18 mouse cellular contexts compared by ENCODE assay signal in genomic region chr4:133820166-133820565, GRCm38 (mm10).
DNase-seq lines count a peak whose midpoint lies in the region; ATAC-seq and TF ChIP-seq lines count a peak whose summit lies in the region.
"Had no signal": no experiment of that assay in that cellular context is flagged by ENCODE, and none has a peak within 500 bp of the region (broad histone marks: within the 10 kb centered on the region; RNA-seq: fewer than 3 reads in every experiment).

No protein-coding gene starts in this region.

- no peak for TF ChIP-seq POLR2A in lung, adult 2 months (IDR thresholded peaks at IDR 0.05; ENCODE audit: borderline replicate concordance, extremely low read depth, low read depth, low read length)

- no peak overlapping the region for H3K9ac ChIP-seq in embryonic facial prominence, embryonic 15.5 days
- H3K9ac ChIP-seq in stomach, embryonic 16.5 days (ENCODE audit: low read length) = no peak overlapping the region; the same call in 1 of the 2 replicates
- no peak overlapping the region for H3K9ac ChIP-seq in midbrain, postnatal 0 days (replicated peaks; ENCODE audit: low read length, poor library complexity, severe bottlenecking)
- H3K9ac ChIP-seq: forebrain, postnatal 0 days; heart, embryonic 15.5 days; hindbrain, embryonic 13.5 days; lung, embryonic 15.5 days had no signal

- 37% methylated on average over 4 of the region's 4 CpGs for WGBS in lung, adult 2 months
- 29% methylated on average over 4 of the region's 4 CpGs for WGBS in embryonic facial prominence, embryonic 15.5 days
- 34% methylated on average over 4 of the region's 4 CpGs for WGBS in stomach, embryonic 16.5 days
- 34% methylated on average over 4 of the region's 4 CpGs for WGBS in midbrain, postnatal 0 days

- H3K4me3 ChIP-seq in gastrocnemius, adult 2 months = peak overlapping the region; percentile 52
- no peak overlapping the region for H3K4me3 ChIP-seq in lung, adult 2 months (replicated peaks; ENCODE audit: extremely low read depth, low read depth, low read length)
- H3K4me3 ChIP-seq in embryonic facial prominence, embryonic 15.5 days (replicated peaks) = no peak overlapping the region
- no peak overlapping the region for H3K4me3 ChIP-seq in stomach, embryonic 16.5 days (replicated peaks; ENCODE audit: low read length)
- H3K4me3 ChIP-seq in midbrain, postnatal 0 days (ENCODE audit: low read depth, low read length) = no peak overlapping the region
- H3K4me3 ChIP-seq: erythroblast, embryonic 14.5 days; heart, embryonic 15.5 days; hindbrain, embryonic 13.5 days; left cerebral cortex, adult 2 months; lung, embryonic 15.5 days; midbrain, embryonic 10.5 days had no signal

- ATAC-seq in embryonic facial prominence, embryonic 15.5 days (ENCODE audit: insufficient number of reproducible peaks, low FRiP score, low TSS enrichment, low read depth) = no peak
- no peak for ATAC-seq in stomach, embryonic 16.5 days (ENCODE audit: insufficient read depth, low FRiP score)
- ATAC-seq in midbrain, postnatal 0 days (ENCODE audit: low FRiP score) = no peak
- ATAC-seq: forebrain, postnatal 0 days had no signal

- H3K4me2 ChIP-seq in embryonic facial prominence, embryonic 15.5 days (replicated peaks) = peak overlapping the region; percentile 10; the same call in 1 of the 2 replicates
- no peak overlapping the region for H3K4me2 ChIP-seq in stomach, embryonic 16.5 days (ENCODE audit: low read depth, low read length)
- H3K4me2 ChIP-seq in midbrain, postnatal 0 days (ENCODE audit: low read depth, low read length, poor library complexity, severe bottlenecking) = no peak overlapping the region
- H3K4me2 ChIP-seq: hindbrain, embryonic 13.5 days; lung, embryonic 15.5 days had no signal

- intact Hi-C loops in gastrocnemius, adult 2 months (cut with DNase I) = no loop called here
- intact Hi-C loops in gastrocnemius, postnatal 36 days (cut with DNase I) = no loop called here

- H3K4me1 ChIP-seq in lung, adult 2 months (ENCODE audit: control insufficient read depth, insufficient read depth, low read length) = peaks cover 9% of the 10 kb centered on the region
- H3K4me1 ChIP-seq in embryonic facial prominence, embryonic 15.5 days = peaks cover 30% of the 10 kb centered on the region
- H3K4me1 ChIP-seq in stomach, embryonic 16.5 days (ENCODE audit: control insufficient read depth, insufficient read depth, low read length) = peaks cover 18% of the 10 kb centered on the region
- no peaks in the 10 kb centered on the region for H3K4me1 ChIP-seq in midbrain, postnatal 0 days (ENCODE audit: insufficient read depth, low read length)

- H3K9me3 ChIP-seq in embryonic facial prominence, embryonic 15.5 days (replicated peaks) = no peaks in the 10 kb centered on the region
- H3K9me3 ChIP-seq in stomach, embryonic 16.5 days (replicated peaks; ENCODE audit: control insufficient read depth, low read length) = no peaks in the 10 kb centered on the region
- no peaks in the 10 kb centered on the region for H3K9me3 ChIP-seq in midbrain, postnatal 0 days (ENCODE audit: low read length)
- H3K9me3 ChIP-seq: heart, embryonic 15.5 days; hindbrain, embryonic 13.5 days; lung, embryonic 15.5 days; midbrain, embryonic 10.5 days had no signal

- H3K27ac ChIP-seq in gastrocnemius, adult 2 months = peak overlapping the region; percentile 78
- H3K27ac ChIP-seq in embryonic facial prominence, embryonic 15.5 days (replicated peaks) = peak overlapping the region; percentile 73
- H3K27ac ChIP-seq in stomach, embryonic 16.5 days (ENCODE audit: low read length) = peak overlapping the region; percentile 48
- no peak overlapping the region for H3K27ac ChIP-seq in midbrain, postnatal 0 days (ENCODE audit: low read depth, low read length)
- H3K27ac ChIP-seq: heart, embryonic 15.5 days; hindbrain, embryonic 13.5 days had no signal

- DNase-seq in gastrocnemius, adult 2 months = no peak
- DNase-seq in gastrocnemius, postnatal 25 days = no peak
- DNase-seq in lung, adult 2 months = peak; percentile 11
- no peak for DNase-seq in lung, postnatal 36 days
- DNase-seq in gastrocnemius, postnatal 36 days = no peak
- DNase-seq in midbrain, postnatal 0 days (ENCODE audit: low spot score) = no peak
- DNase-seq: adrenal gland, postnatal 25 days; cerebellum, adult 11 months; forebrain, postnatal 0 days; liver had no signal

- H3K36me3 ChIP-seq in embryonic facial prominence, embryonic 15.5 days = no peaks in the 10 kb centered on the region
- no peaks in the 10 kb centered on the region for H3K36me3 ChIP-seq in stomach, embryonic 16.5 days (ENCODE audit: control insufficient read depth, insufficient read depth, low read length)
- H3K36me3 ChIP-seq in midbrain, postnatal 0 days (ENCODE audit: insufficient read depth, low read length) = no peaks in the 10 kb centered on the region
- H3K36me3 ChIP-seq: heart, embryonic 15.5 days; hindbrain, embryonic 13.5 days; lung, embryonic 15.5 days; midbrain, embryonic 10.5 days had no signal

- TF ChIP-seq CTCF in gastrocnemius, adult 2 months (IDR thresholded peaks at IDR 0.05) = no peak
- TF ChIP-seq CTCF in lung, adult 2 months (IDR thresholded peaks at IDR 0.05; ENCODE audit: insufficient read depth, low read length) = no peak
- TF ChIP-seq CTCF in midbrain, postnatal 0 days (IDR thresholded peaks at IDR 0.05) = no peak

- H3K27me3 ChIP-seq in embryonic facial prominence, embryonic 15.5 days = no peaks in the 10 kb centered on the region
- no peaks in the 10 kb centered on the region for H3K27me3 ChIP-seq in stomach, embryonic 16.5 days (ENCODE audit: control insufficient read depth, insufficient read depth, low read length)
- no peaks in the 10 kb centered on the region for H3K27me3 ChIP-seq in midbrain, postnatal 0 days (ENCODE audit: insufficient read depth, low read length)
- H3K27me3 ChIP-seq: heart, embryonic 15.5 days; lung, embryonic 15.5 days had no signal
